Mouse (Mus musculus) cortical plate, adult 2 months (tissue): Measurements from ENCODE around the gene Ackr3.

ENCODE experiments used
- CTCF ChIP-seq: fragments of 200-500 bp; IDR thresholded peaks from 2 replicates; pipeline ENCODE4 v1.5.1; 2011; ENCODE audit warnings: mild to moderate bottlenecking, control low read depth, low read length; ENCODE audit not compliant: insufficient read depth; ENCODE audit errors: extremely low read depth
- POLR2A ChIP-seq: fragments of 200-500 bp; IDR thresholded peaks from 2 replicates; pipeline ENCODE4 v1.6.1; 2011; ENCODE audit warnings: mild to moderate bottlenecking, low read length, control low read depth; ENCODE audit not compliant: insufficient read depth; ENCODE audit errors: extremely low read depth

GRCm38 (mm10) chr1:90250419-90250818, 46.6 kb downstream of the Ackr3 start:
- TF ChIP-seq POLR2A (no peak), CTCF (no peak)
